Mouse (Mus musculus) embryonic stem cell, embryonic (primary cell): ENCODE results near the gene Heatr5a.

Experiments used
- CTCF ChIA-PET, 4 experiments: fragments of 300-600 bp in 2 of 4; fragments of 350-600 bp in 2 of 4; sonication (Branson Sonifier 250); formaldehyde crosslinking; loops; one replicate each; lab custom pipeline; 2022; ENCODE audit warnings: inconsistent platforms in 2 of 4; lab: Charles Lee
- POLR2A ChIA-PET, 4 experiments: fragments of 300-600 bp in 2 of 4; fragments of 350-600 bp in 2 of 4; sonication (Branson Sonifier 250); formaldehyde crosslinking; loops; one replicate each; lab custom pipeline; 2022; ENCODE audit warnings: antibody characterized with exemption in 4 of 4, inconsistent platforms in 1 of 4; lab: Charles Lee

The Heatr5a gene

GRCm38 (mm10) chr12:51929630-51930029 lies 41.5 kb downstream of the Heatr5a start:
- ChIA-PET POLR2A (no interaction called here), CTCF (no interaction called here)

GRCm38 (mm10) chr12:51917191-51917590 lies 53.9 kb downstream of the Heatr5a start:
- ChIA-PET POLR2A (no interaction called here), CTCF (no interaction called here)

- ChIA-PET CTCF (no interaction called here), POLR2A (interaction anchor here in 1 of 4 experiments (0.6 kb wide), 1 partner anchor 591 kb away, joined by 3 read pairs; no protein-coding TSS in a partner anchor)
Measured at GRCm38 (mm10) chr12:51914903-51915670, 56.0 kb downstream of the Heatr5a start.

GRCm38 (mm10) chr12:51909202-51909601 lies 61.9 kb downstream of the Heatr5a start:
- ChIA-PET POLR2A (interaction anchor here in 1 of 4 experiments (0.6 kb wide), 1 partner anchor 87 kb away, joined by 4 read pairs; no protein-coding TSS in a partner anchor), CTCF (no interaction called here)

- POLR2A ChIA-PET, result no interaction called here
- CTCF ChIA-PET, result no interaction called here
Measured at GRCm38 (mm10) chr12:51907543-51907942, 63.6 kb downstream of the Heatr5a start.

DNA sequence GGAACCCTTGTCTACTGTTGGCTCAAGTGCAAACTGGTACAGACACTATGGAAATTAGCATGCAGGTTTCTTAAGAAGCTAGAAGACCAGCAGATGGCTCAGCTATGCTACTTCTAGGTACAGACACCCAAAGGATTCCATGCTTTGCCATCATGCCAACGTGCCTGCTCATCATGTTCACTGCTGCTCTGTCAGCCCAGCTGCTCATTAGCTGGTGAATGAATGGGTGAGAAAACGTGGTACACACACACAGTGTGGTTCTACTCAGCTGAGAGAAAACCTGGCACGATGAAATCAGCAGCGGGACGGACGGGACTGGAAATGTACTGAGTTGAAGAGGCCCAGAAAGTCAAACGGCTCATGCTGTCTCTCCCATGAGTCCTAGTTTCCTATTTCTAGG lies 70.6 kb downstream of the Heatr5a start:
- CTCF ChIA-PET, result no interaction called here

DNA sequence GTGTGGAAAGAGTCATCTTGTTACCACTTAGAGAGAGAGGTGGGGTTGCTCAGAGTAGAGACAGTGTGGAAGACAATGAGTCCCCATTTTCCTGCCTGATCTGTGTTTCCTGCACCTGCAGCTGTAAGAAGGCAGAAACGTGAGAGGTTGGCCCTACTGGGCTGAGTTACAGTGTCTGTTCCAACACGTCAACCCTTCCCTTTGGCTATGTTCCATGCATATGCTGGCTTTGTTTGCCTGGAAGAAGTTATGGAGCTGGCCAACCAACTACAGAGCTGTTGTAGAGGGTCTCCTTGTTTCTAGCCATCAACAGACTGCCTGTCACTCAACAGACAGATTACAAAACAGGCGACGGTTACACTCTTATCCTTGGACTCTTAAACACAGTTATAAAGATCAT lies 74.2 kb downstream of the Heatr5a start:
- CTCF ChIA-PET, result interaction anchor here in 1 of 4 experiments (0.6 to 0.7 kb wide), 2 partner anchors 43 to 59 kb away, joined by 3 to 4 read pairs; no protein-coding TSS in a partner anchor
- POLR2A ChIA-PET, result interaction anchor here in 1 of 4 experiments (1.1 kb wide), 1 partner anchor 31 kb away, joined by 3 read pairs; no protein-coding TSS in a partner anchor

More for the DNA sequence above, 70.6 kb downstream of the Heatr5a start:
- POLR2A ChIA-PET, result interaction anchor here in 1 of 4 experiments (1.0 kb wide), 1 partner anchor 10 kb away, joined by 3 read pairs; no protein-coding TSS in a partner anchor

DNA sequence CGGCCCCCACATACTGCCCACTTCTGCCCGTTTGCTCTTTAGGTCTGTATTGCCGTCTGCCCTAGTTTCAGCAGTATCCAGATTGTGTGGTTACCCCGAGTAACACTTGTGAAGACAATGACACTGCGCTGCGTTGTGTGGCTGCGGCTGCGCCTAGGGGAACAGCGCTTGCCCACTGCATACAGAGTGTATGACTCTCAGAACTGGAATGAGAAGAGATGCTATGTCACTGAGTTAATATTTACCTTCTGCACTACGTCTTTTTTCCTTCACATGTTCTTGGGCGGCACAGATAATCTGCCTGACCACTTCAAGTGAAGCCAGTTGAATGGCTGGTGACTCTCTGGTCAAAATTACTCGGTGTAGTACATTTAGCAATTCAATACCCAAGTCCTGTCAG lies 82.5 kb downstream of the Heatr5a start:
- POLR2A ChIA-PET, result no interaction called here
- CTCF ChIA-PET, result no interaction called here

- POLR2A ChIA-PET, result interaction anchor here in 1 of 4 experiments (0.7 to 1.4 kb wide), 4 partner anchors 18 to 153 kb away, joined by 3 to 8 read pairs (median 4); partner anchors contain the start of gene Hectd1
- CTCF ChIA-PET, result interaction anchor here in 1 of 4 experiments (1.2 kb wide), 1 partner anchor 114 kb away, joined by 3 read pairs; no protein-coding TSS in a partner anchor
Measured at GRCm38 (mm10) chr12:51887301-51888290, 83.5 kb downstream of the Heatr5a start.

- ChIA-PET POLR2A (interaction anchor here in 2 of 4 experiments (0.6 to 1.5 kb wide), 4 partner anchors 12 to 58 kb away, joined by 3 to 8 read pairs (median 4); partner anchors contain the start of gene Hectd1 (in 1 of the 2)), CTCF (interaction anchor here in 1 of 4 experiments (0.7 kb wide), 1 partner anchor 622 kb away, joined by 3 read pairs; no protein-coding TSS in a partner anchor)
Measured at GRCm38 (mm10) chr12:51886369-51886768, 84.8 kb downstream of the Heatr5a start.

DNA sequence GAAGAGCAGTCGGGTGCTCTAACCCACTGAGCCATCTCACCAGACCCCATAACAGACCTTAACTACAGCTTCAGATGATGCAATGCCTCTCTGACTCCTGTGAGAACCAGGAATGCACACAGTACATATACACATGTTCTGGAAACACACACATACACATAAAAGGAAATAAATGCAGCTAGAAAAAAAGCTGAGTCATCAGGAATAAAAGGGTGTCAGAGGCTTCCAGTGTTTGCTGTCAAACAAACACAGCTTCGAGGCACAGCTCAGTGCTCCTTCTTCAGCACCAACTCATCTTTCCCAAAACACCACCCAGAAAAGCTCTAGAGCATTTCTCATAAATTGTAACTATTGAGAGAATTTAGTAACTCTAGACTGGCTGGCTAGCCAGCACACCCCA lies 86.3 kb downstream of the Heatr5a start:
- POLR2A ChIA-PET, result interaction anchor here in 1 of 4 experiments (0.9 to 1.2 kb wide), 3 partner anchors 20 to 87 kb away, joined by 3 read pairs; no protein-coding TSS in a partner anchor
- CTCF ChIA-PET, result no interaction called here

DNA sequence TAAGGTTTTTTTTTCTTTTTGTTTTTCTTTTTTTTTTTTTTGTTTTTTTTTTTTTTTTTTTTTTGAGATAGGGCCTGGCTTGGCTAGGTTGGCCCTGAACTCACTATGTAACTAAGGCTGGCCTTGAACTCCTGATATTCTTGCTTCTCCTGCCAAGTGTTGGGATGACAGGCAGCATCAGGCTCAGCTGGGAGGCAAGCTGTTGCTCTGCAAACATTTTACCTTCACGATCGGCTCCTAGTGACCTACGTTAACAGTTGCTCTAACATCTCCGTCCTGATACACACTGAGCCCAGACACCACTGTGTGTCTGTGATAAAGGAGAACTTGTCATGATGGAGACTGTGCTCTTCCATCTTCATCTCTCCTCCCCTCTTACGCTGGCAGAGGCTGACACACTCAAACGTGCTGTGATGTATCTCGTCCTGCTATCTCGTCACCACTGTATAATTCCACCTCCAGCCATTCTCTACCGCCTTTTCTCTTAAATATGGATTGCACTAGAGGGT lies 87.8 kb downstream of the Heatr5a start:
- POLR2A ChIA-PET, result interaction anchor here in 1 of 4 experiments (0.7 to 1.4 kb wide), 3 partner anchors 10 to 379 kb away, joined by 3 read pairs; no protein-coding TSS in a partner anchor
- CTCF ChIA-PET, result interaction anchor here in 1 of 4 experiments (0.7 kb wide), 1 partner anchor 147 kb away, joined by 6 read pairs; no protein-coding TSS in a partner anchor

DNA sequence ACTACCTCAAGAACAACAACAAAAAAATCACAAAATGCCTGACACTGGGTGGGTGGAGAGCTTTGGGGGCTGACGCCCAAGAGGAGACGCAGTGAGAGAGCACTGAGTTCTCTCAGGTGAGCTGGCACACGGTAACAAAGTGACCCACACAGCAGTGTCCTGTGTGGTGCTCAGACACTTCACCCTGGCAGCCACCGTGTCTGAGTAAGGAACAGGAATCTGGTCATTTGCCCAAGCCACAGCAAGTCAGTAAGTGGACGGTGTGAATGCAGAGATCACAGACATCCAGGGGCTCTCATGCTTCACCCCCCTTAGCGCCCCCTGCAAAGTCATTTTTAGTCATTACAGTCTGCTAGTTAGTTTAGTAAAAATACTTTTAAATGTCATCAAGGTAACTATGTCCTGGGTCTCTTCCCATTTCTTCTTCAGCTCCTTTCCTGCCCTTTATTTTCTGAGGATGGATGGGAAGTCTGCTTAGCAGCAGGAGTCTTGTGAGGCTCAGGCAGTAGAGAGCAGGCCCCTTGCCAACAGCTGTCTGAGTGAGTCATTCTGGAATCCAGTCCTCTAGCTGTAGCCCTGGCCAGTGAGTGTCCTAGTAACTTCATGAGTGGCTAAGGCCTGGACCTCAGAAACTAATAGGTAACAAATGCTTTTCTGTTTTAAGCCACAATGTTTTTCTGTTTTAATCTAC lies 88.4 kb downstream of the Heatr5a start:
- ChIA-PET POLR2A (interaction anchor here in 2 of 4 experiments (0.7 to 1.5 kb wide), 4 partner anchors 9 to 378 kb away, joined by 3 to 5 read pairs (median 3); no protein-coding TSS in a partner anchor), CTCF (interaction anchor here in 1 of 4 experiments (0.7 kb wide), 1 partner anchor 146 kb away, joined by 6 read pairs; no protein-coding TSS in a partner anchor)

DNA sequence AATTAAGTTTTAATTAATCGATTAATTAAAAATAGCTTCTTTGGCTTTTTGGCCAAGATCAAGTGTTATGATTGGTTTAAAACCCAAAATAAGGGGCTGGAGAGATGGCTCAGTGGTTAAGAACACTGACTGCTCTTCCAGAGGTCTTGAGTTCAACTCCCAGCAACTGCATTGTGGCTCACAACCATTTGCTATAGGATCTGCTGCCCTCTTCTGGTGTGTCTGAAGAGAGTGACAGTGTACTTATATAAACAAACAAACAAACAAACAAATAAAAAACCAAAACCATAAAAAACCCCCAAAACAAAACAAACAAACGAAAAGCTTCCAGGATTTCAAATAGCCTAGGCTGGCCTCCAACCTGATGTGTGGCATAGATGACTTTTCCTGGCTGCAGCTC lies 89.3 kb downstream of the Heatr5a start:
- POLR2A ChIA-PET, result interaction anchor here in 2 of 4 experiments (1.1 to 1.5 kb wide), 2 partner anchors 8 to 9 kb away, joined by 3 to 5 read pairs; no protein-coding TSS in a partner anchor
- CTCF ChIA-PET, result interaction anchor here in 2 of 4 experiments (0.6 kb wide), 2 partner anchors 104 to 387 kb away, joined by 3 read pairs; no protein-coding TSS in a partner anchor

GRCm38 (mm10) chr12:51871446-51872144 lies 99.5 kb downstream of the Heatr5a start:
- POLR2A ChIA-PET, result interaction anchor here in 2 of 4 experiments (0.6 to 3.4 kb wide), 10 partner anchors 11 to 722 kb away, joined by 3 to 14 read pairs (median 4); no protein-coding TSS in a partner anchor
- CTCF ChIA-PET, result interaction anchor here in 2 of 4 experiments (0.6 to 0.7 kb wide), 2 partner anchors 13 to 162 kb away, joined by 4 read pairs; no protein-coding TSS in a partner anchor

GRCm38 (mm10) chr12:51869511-51869910 lies 101.6 kb downstream of the Heatr5a start:
- ChIA-PET CTCF (no interaction called here), POLR2A (no interaction called here)
